22 mouse cellular contexts compared by ENCODE assay signal in genomic region chr16:18308159-18308558, GRCm38 (mm10). TPM values are rescaled to one million over a fixed set of nuclear protein-coding genes. Genes with fewer than 3 reads are reported as not detected.
"Had no signal": no experiment of that assay in that cellular context is flagged by ENCODE, and none has a peak within 500 bp of the region (broad histone marks: within the 10 kb centered on the region; RNA-seq: fewer than 3 reads in every experiment).

No protein-coding gene starts in this region.

- H3K4me2 ChIP-seq: lung, embryonic 14.5 days; midbrain, embryonic 12.5 days; neural tube, embryonic 13.5 days; neural tube, embryonic 15.5 days had no signal

- ATAC-seq: midbrain, embryonic 16.5 days had no signal

- H3K27me3 ChIP-seq: midbrain, embryonic 12.5 days; neural tube, embryonic 13.5 days; neural tube, embryonic 15.5 days had no signal

- H3K4me1 ChIP-seq: midbrain, embryonic 10.5 days; midbrain, embryonic 12.5 days; neural tube, embryonic 13.5 days; neural tube, embryonic 15.5 days had no signal

- DNase-seq: lung, embryonic 14.5 days; lung, postnatal 10 days; lung, postnatal 4 days; midbrain, embryonic 14.5 days; retina, postnatal 1 day; right cerebral cortex, adult 18-20 months; right cerebral cortex, postnatal 25 days; right cerebral cortex, postnatal 4 days; spleen, adult 18-20 months; thymus, adult 18-20 months; thymus, postnatal 14 days; thymus, postnatal 36 days had no signal

- H3K27ac ChIP-seq: midbrain, embryonic 10.5 days; midbrain, embryonic 12.5 days; neural tube, embryonic 13.5 days; neural tube, embryonic 15.5 days had no signal

- H3K4me3 ChIP-seq: midbrain, embryonic 10.5 days; midbrain, embryonic 12.5 days; myocyte; neural tube, embryonic 13.5 days; neural tube, embryonic 15.5 days had no signal

- H3K9me3 ChIP-seq: midbrain, embryonic 10.5 days; midbrain, embryonic 12.5 days; neural tube, embryonic 13.5 days; neural tube, embryonic 15.5 days had no signal

- H3K9ac ChIP-seq: lung, embryonic 14.5 days; midbrain, embryonic 12.5 days; neural tube, embryonic 13.5 days; neural tube, embryonic 15.5 days had no signal

RNA-seq across cellular contexts. Expression of gene Gm49776, which starts 50.0 kb away (rescaled TPM):
- total RNA-seq: megakaryocyte, adult 5-6 weeks had no signal
- polyA plus RNA-seq: midbrain, embryonic 16.5 days; small intestine, adult 2 months; stomach, embryonic 14.5 days; stomach, embryonic 16.5 days had no signal
